Mouse (Mus musculus): ENCODE measurements around the gene Gpc6. TPM values are rescaled to one million over a fixed set of nuclear protein-coding genes. Genes with fewer than 3 reads are reported as not detected.

The Gpc6 gene
- polyA plus RNA-seq, 1 experiment from 2014 or later, result 2.3 TPM

DNA sequence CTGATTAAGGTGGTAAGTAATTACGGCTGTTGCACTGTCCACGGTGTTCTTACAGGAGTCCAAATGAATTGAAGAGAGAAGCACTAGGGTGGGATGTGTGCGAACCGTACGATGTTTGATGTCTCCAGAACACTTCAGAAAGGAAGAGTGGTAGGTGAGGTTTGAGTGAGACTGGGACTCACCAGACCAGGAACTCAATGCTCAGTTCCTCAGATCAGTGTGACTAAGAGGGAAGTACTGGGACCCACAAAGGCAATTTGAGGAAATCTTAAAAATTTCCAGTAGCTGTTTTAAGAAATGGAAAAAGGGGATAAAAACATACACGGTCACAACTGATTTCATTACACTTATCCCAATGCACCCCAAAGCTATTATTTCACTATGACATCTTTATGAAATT lies 764.7 kb downstream of the Gpc6 start:
- DNase-seq (ENCODE audit: low spot score), result no peak

GRCm38 (mm10) chr14:117695565-117695964 lies 770.5 kb downstream of the Gpc6 start:
- no peak for DNase-seq (ENCODE audit: low spot score)

GRCm38 (mm10) chr14:117700670-117701280 lies 775.7 kb downstream of the Gpc6 start:
- DNase-seq (ENCODE audit: low spot score), result no peak

DNA sequence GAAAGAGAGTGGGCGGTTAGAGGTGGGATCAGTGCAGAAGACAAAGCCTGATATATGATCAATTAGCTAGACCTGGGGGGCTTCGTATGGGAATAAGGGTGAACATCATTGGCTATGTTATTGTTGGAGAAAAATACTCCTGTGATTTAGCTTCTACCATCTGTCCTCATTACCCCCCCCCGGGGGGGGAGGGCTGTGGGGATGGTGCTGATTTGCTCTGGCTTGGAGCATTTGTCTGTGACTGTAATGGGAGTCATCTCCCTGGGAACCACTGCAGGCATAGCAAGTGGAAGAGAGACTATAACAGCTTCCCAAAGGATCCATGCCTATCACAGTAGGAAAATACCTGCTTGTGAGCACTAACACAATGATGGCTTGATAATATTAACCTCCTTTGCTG lies 783.7 kb downstream of the Gpc6 start:
- no peak for DNase-seq (ENCODE audit: low spot score)

GRCm38 (mm10) chr14:117710463-117710911 lies 785.4 kb downstream of the Gpc6 start:
- DNase-seq (ENCODE audit: low spot score), result no peak

GRCm38 (mm10) chr14:117712311-117712710 lies 787.2 kb downstream of the Gpc6 start:
- no peak for DNase-seq (ENCODE audit: low spot score)

- no peak for DNase-seq (ENCODE audit: low spot score)
Observed at GRCm38 (mm10) chr14:117714165-117714564, 789.0 kb downstream of the Gpc6 start.

DNA sequence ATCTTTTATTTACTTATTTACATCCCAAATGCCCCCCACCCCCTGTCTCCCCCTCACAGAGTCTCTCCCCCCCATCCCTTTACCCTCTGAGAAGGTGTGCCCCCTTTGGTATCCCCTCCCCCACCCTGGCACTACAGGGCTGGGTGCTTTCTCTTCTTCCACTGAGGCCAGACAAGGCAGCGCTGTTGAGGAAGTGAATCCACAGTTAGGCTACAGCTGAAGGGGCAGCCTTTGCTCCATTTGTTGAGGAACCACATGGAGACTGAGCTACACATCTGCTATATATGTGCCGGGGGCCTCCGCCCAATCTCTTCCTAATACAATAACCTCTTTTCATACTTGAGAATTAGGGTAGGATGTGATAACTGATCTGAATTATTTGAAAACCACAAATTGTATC lies 791.2 kb downstream of the Gpc6 start:
- no peak for DNase-seq (ENCODE audit: low spot score)

GRCm38 (mm10) chr14:117728741-117729140 lies 803.6 kb downstream of the Gpc6 start:
- DNase-seq (ENCODE audit: low spot score), result no peak

GRCm38 (mm10) chr14:117755231-117755630 lies 830.1 kb downstream of the Gpc6 start:
- DNase-seq (ENCODE audit: low spot score), result no peak

DNA sequence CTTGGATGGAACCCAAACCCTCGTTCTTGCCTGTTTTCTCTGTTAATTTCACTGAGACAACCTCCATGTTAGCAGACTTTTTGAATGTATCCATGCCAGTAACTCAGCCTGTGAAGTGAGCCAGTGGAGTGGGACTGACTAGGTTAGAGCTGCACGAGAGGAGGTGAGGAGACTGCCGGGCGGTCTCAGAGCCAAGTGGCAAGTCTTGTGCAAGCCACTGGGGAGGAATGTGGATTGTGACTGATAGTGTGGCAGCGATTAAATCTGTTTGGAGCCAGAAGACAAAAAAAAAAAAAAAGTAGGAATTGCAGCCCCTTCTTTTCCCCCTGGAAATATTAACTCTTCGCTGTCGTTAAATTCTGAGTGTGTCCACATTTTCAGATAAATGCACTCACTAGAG lies 831.4 kb downstream of the Gpc6 start:
- no peak for DNase-seq (ENCODE audit: low spot score)

GRCm38 (mm10) chr14:117757790-117758358 lies 832.8 kb downstream of the Gpc6 start:
- no peak for DNase-seq (ENCODE audit: low spot score)

DNA sequence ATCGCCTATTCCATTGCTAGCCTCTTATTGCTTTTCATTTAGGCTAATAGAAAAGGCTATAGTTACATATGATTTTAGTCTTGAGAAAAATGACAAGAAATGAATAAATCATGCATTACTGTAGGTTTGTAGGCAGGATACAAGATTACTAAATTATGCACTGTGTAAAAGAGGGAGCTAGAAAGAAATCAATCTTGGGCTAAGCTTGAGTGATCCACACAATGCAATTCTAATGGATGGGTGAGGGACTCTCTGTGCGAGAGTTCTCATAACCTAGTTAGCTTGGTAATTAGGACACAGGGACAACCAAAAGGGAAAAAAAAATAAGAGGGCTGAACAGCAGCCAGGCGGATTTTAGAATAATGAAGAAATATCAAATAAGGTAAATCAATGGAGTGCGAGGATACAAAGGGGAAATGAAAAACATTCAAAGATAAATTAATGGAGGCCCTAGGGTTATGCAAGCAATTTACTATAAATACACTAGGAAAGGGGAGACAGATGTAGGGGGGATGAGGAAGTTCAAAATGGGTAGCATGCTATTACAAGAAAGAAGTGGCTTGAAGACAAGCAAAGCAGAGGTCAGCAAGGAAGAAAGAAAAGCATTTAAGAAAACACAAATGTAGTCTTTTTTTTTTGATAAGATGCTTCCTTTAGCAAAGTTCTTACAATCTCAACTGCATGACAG lies 835.9 kb downstream of the Gpc6 start:
- no peak for DNase-seq (ENCODE audit: low spot score)

GRCm38 (mm10) chr14:117762934-117763333 lies 837.8 kb downstream of the Gpc6 start:
- DNase-seq (ENCODE audit: low spot score), result no peak

DNA sequence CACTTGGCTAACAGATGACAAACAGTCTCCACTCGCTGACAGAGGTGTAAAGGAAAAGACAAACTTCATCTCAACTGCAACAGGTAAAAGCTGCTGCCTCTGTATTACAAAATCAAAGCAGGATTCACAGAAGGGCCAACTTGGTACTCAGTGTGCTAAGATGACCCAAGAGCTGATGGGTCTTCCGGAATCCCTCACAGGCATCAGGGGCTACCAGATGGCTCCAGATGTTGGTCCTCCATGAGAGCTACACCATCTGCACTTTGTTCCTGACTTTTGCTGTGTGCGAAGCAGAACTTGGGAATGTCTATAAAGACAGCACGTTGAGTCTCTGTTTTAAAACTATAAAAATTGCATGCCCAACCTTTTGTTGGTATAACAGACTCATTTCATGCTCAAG lies 842.7 kb downstream of the Gpc6 start:
- DNase-seq (ENCODE audit: low spot score), result no peak

GRCm38 (mm10) chr14:117768697-117769096 lies 843.6 kb downstream of the Gpc6 start:
- DNase-seq (ENCODE audit: low spot score), result no peak

DNA sequence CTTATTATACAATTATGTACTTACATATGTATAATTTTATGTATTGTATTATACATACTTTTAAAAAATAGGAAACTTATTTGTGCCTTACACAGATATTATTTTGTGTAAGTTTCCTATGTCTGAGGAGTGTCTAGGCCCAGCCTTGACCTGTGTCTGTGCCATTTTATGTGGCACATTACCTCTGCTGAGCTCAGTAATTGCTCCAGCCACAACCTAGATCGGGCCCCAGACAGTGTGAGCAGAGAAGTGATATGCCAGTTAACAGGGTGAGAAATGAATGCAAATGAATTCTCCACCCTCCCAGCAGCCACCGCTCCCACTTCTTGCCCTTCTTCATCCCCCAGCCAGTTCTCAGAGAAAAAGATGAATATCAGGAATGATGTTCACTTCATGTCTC lies 848.3 kb downstream of the Gpc6 start:
- DNase-seq (ENCODE audit: low spot score), result no peak

GRCm38 (mm10) chr14:117777866-117778500 lies 852.9 kb downstream of the Gpc6 start:
- DNase-seq (ENCODE audit: low spot score), result no peak

GRCm38 (mm10) chr14:117778538-117779413 lies 853.7 kb downstream of the Gpc6 start:
- DNase-seq (ENCODE audit: low spot score), result no peak

GRCm38 (mm10) chr14:117781724-117782123 lies 856.6 kb downstream of the Gpc6 start:
- no peak for DNase-seq (ENCODE audit: low spot score)

- DNase-seq (ENCODE audit: low spot score), result no peak
Observed at GRCm38 (mm10) chr14:117783671-117784262, 858.7 kb downstream of the Gpc6 start.
